Mouse (Mus musculus): ENCODE measurements around the gene Nckap5.

The Nckap5 gene

DNA sequence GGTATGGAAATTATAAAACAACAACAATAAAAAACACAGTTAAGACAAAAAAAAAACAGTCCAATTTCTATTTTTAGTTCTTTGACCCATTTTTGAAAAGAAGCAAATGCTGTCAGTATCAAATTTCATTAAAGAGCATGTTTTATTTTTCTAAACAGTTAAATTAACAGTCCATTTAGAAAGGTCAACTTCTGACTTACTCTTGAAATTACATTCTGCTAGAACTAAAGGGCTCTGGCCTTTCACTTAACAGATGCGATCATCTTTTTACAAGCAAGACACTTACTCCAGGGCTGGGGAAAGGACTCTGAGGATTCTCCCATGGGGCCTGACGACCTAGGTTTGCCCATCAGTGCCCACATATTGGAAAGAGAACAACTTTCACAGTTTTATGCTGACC, 359.2 kb downstream of the Nckap5 start:
- DNase-seq (ENCODE audit: low spot score in 2 of 2), result no peak

GRCm38 (mm10) chr1:126470883-126471282, 359.7 kb downstream of the Nckap5 start:
- DNase-seq (ENCODE audit: low spot score in 2 of 2), result no peak

DNA sequence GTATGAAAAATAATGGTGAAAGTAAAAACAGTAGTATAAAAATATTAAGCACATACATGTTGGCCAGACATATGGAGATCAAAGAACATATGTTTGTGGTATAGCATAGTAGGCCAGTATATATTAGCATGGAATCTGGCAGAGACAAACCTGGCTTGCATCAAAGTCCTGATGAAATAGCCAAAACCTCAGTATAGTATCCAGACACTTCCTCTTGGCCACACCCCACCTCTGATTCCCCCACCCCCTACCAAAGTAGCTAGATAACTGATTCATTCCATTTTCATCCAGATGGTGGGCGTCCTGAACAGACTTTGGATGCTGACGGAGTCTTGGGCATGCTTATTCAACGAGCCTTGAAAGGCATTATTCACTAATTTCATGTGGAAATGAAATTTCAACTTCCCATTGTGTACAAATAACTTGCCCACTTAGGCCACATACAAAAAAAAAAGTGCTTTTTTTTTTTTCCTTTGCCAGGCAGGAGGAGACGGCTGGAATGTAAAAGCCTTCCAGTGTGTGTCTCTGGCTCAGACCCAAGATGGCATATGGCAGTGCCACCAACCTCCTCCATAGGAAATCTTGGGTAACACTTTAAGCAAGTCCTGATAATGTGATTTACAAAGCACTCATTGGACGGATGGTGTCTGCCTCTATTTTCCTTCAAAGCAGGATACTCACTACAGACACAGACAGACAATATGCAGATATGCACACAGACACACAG, 360.6 kb downstream of the Nckap5 start:
- DNase-seq (ENCODE audit: low spot score in 2 of 2), result no peak

- DNase-seq (ENCODE audit: low spot score in 2 of 2), result no peak
Observed at GRCm38 (mm10) chr1:126461527-126462354, 368.9 kb downstream of the Nckap5 start.

DNA sequence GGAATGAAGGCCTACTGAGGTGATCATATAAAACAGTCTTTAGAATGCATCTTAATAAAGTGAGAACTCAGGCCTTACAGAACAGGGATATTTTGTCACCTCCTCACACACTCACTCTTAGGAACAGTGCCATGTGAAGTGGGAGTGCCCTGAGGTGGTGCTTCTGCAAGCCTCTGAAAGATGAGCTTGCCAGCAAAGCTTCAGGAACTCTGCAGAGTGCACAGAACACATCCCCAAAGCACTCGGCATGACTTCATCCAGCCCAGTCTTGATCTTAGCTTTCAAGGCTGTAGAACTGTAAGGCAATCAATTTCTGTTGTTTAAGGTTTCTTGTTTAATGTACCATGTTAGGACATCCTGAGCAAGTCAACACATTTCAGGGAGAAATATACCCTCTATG, 372.9 kb downstream of the Nckap5 start:
- no peak for DNase-seq (ENCODE audit: low spot score in 2 of 2)

GRCm38 (mm10) chr1:126454504-126455173, 376.0 kb downstream of the Nckap5 start:
- DNase-seq (ENCODE audit: low spot score in 2 of 2), result no peak

- no peak for DNase-seq (ENCODE audit: low spot score in 2 of 2)
Observed at GRCm38 (mm10) chr1:126451472-126451871, 379.1 kb downstream of the Nckap5 start.

GRCm38 (mm10) chr1:126449424-126449823, 381.2 kb downstream of the Nckap5 start:
- no peak for DNase-seq (ENCODE audit: low spot score in 2 of 2)

- no peak for DNase-seq (ENCODE audit: low spot score in 2 of 2)
Observed at GRCm38 (mm10) chr1:126443890-126444289, 386.7 kb downstream of the Nckap5 start.

DNA sequence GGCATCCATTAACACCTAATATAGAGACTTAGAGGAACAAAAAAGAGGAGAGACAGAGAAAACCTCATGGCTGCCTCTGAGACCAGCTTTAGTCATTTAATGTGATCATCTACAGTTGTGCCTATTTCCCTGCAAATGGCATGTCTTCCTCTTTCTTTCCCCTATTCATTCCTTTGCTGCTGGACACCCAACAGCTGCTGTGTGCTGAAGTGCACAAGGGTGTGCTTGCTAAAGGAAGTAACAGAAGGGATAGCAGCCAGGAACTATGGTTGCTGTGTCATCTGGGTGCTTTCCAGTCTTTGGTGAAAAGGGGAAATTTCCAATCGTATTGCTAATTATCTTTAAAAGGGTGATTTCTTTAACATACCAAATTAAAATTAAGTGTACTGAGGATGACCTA, 387.9 kb downstream of the Nckap5 start:
- DNase-seq (ENCODE audit: low spot score in 2 of 2), result no peak

DNA sequence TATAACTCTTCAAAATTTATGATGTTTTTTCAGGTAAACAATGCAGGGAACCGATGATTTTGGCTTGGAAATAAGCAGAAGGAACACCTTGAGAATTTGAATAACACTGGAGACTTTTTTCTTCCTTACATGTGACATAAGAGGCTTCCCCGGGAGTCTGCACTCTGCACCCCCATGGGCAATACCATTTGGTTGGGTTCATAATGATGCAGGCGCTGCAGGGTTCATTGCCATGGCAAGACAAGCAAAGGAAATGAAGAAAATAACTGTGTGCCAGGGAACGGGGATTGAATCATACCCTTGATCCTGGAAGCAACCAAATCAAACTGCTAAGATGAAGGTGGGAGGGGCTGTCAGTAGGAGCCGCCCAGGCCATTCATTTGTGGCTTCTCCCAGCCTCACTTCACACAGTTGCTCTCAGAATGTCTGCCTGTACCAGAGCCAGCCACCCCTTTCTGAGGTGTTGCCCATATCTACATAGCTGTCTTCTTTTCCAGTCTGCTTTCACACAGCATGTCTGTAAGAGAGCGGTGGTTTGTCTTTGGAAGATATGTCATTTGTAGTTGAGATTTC, 392.5 kb downstream of the Nckap5 start:
- DNase-seq (ENCODE audit: low spot score in 2 of 2), result no peak

DNA sequence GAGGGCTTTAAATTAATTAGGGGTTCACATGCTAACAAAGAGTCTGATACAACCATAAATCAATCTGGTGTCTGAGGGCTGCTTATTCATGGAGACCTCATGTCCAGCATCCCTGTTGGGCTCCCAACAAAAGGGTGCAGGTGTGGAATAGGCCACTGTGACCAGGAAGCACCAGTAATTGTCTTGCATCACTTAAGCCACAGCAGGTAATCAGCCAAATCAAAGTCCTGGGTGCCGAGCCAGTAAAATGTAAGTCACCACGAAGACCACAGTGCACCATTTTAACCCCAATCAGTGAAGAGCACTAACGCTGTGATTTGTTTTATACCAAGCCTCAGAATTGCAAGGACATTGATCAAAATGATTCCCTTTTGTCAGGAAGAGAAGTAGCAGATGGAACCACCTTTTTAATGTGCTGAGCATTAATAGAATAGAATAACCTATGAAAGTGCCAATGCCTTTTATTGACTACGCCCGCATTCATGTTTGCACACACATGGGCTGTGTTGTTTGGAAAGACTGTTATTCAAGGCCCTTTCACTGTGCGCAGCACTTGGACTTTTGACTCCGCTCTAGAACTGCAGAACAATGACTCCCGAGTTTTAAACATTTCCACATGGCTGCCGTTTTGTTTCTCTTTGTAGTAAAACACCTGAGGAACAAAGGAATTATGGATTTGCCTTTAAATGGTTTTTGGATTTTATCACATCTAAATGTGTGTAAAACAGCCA, 393.5 kb downstream of the Nckap5 start:
- DNase-seq (ENCODE audit: low spot score in 2 of 2), result no peak

DNA sequence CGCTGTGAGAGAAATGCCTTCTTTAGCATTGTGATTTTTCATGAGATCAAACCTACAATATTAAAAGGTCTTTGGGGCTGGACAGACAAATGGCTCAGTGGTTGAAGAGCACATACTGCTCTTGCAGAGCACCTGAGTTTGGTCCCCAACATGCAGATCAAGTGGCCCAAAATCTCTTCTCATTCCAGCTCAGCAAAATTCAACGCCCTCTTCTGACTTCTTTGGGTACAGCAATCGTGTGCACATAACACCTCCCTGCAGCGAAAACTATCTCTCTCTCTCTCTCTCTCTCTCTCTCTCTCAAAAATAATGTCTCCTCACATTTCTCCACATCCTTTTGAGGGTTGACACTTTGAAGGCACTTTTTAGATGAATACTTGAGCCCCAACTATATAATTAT, 398.3 kb downstream of the Nckap5 start:
- DNase-seq (ENCODE audit: low spot score in 2 of 2), result no peak

DNA sequence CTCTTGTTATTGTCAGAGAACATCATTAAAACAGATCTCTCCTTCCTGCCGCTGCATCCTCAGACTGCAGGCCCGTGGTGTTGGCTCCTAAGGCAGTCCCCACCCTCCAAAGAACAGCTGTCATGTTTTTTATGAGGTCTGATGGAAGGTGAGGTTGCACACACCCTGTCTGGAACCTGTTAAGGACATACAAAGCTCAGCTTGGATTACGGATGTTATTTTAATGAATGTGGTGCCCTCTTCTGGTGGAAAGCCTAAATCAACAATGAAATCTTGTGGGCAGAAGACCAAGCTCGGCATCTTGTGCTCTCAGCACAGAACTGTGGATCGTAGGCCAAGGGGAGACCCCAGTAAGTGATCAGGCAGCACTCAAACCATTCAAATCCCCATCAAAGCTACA, 399.0 kb downstream of the Nckap5 start:
- no peak for DNase-seq (ENCODE audit: low spot score in 2 of 2)

- no peak for DNase-seq (ENCODE audit: low spot score in 2 of 2)
Observed at GRCm38 (mm10) chr1:126411426-126411825, 419.2 kb downstream of the Nckap5 start.

GRCm38 (mm10) chr1:126407886-126408285, 422.7 kb downstream of the Nckap5 start:
- peak in 1 of 2 experiments; percentile 6 for DNase-seq (ENCODE audit: low spot score in 2 of 2)

GRCm38 (mm10) chr1:126405543-126405942, 425.1 kb downstream of the Nckap5 start:
- DNase-seq (ENCODE audit: low spot score in 2 of 2), result no peak

DNA sequence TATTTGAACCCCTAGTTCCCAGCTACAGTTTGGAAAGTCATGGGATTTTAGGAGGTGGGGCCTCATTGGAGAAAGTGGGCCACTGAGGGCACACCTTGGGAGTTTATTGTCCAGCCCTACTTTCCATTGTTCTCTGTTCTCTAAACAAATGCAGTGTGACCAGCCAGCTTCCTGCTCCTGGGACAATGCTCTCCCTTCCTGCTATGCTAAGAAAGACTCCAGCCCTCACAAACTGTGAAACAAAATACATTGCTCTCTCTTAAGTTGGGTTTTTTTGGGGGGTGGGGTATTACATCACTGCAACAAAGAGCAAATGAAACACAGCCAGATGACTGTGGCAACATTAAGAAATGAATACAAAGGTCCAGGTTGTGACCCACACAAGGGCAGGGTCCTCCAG, 426.6 kb downstream of the Nckap5 start:
- DNase-seq (ENCODE audit: low spot score in 2 of 2), result no peak

DNA sequence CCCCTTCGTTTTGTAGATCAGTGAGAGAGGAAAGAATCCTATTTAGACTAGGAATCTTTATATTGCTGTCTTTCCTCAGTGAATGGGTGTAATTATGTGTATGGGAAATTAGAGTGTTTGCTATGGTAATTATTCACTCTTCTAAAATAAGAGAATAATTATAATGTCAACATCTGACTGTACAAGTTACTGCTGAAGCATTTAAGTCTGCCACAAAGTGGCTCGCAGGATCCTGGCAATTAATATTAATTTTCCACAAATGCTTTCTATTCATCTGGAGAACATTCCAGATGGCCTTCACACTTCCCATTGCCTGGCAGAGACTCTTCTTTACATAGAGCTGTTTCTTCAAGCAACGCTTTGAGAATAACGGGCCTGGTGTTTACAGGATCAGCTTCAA, 439.4 kb downstream of the Nckap5 start:
- DNase-seq (ENCODE audit: low spot score in 2 of 2), result no peak

DNA sequence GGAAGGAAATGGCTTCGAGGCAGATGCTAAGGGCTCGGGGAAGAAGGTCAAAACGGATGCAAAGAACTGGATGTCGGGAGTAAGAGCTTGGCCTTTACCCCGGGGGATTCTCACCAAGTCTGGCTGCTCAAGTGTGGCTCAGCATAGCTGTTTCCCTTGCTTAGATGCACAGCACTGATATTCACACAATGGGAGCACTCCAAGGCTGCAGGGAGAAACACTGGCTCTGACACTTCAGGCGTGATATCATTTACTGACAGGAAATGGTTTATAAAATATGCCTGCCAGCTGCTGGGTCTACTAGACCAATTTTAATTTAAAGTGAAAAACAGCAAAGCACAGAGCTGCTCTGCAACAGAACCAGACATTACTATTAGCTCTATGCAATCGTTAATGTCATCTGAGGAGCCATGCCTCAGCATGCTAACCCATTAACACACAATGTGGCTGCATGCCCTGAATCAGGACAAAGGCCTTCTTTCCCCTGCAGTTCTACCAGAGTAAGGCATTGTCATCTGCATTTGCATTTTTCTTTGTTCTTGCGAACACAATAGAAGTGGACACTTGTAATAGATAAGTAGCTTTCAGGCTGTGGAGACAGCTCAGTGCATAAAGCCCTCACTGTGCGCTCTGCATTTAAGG, 453.1 kb downstream of the Nckap5 start:
- no peak for DNase-seq (ENCODE audit: low spot score in 2 of 2)

GRCm38 (mm10) chr1:126366736-126367135, 463.9 kb downstream of the Nckap5 start:
- DNase-seq (ENCODE audit: low spot score in 2 of 2), result no peak

Data from natural killer cell, adult 2 months (primary cell).